Mouse (Mus musculus) spleen, adult 2 months (tissue): ENCODE results near the gene Iffo2. TPM values are rescaled to one million over a fixed set of nuclear protein-coding genes. Genes with fewer than 3 reads are reported as not detected.
A peak's percentile ranks its signal among the peaks of the same experiment; 100 is the strongest.

Source experiments
- DNase-seq, 2 experiments: peaks; one replicate each; pipeline versions ENCODE4 v3.0.0 to v3.0.0-alpha.2; 2012 to 2021; ENCODE audit warnings: low spot score in 2 of 2, low read depth in 1 of 2
- H3K27ac ChIP-seq: fragments of 200-500 bp; 2 replicates; pipeline ENCODE4 v1.5.1; 2012; ENCODE audit warnings: low read length, inconsistent platforms; ENCODE audit not compliant: insufficient read depth
- H3K27me3 ChIP-seq: fragments of 200-500 bp; 2 replicates; pipeline ENCODE4 v1.6.1; 2012; ENCODE audit warnings: mild to moderate bottlenecking, moderate library complexity, low read length, inconsistent platforms; ENCODE audit not compliant: control insufficient read depth, insufficient read depth
- H3K36me3 ChIP-seq: fragments of 200-500 bp; 2 replicates; pipeline ENCODE4 v1.6.1; 2012; ENCODE audit warnings: mild to moderate bottlenecking, low read length, inconsistent platforms; ENCODE audit not compliant: control insufficient read depth, insufficient read depth
- H3K4me1 ChIP-seq: fragments of 200-500 bp; 2 replicates; pipeline ENCODE4 v1.6.1; 2011; ENCODE audit warnings: inconsistent platforms; ENCODE audit not compliant: control insufficient read depth, insufficient read depth, insufficient read length
- H3K4me3 ChIP-seq: fragments of 200-500 bp; 2 replicates; pipeline ENCODE4 v1.5.1; 2011; ENCODE audit warnings: mild to moderate bottlenecking, inconsistent platforms; ENCODE audit not compliant: insufficient read depth, insufficient read length; ENCODE audit errors: extremely low read depth
- CTCF ChIP-seq: fragments of 200-500 bp; IDR thresholded peaks from 2 replicates; pipeline ENCODE4 v1.5.1; 2011; ENCODE audit warnings: mild to moderate bottlenecking, inconsistent platforms; ENCODE audit not compliant: insufficient read depth, insufficient read length, insufficient replicate concordance; ENCODE audit errors: extremely low read depth
- POLR2A ChIP-seq: fragments of 200-500 bp; IDR thresholded peaks from 2 replicates; pipeline ENCODE4 v1.6.1; 2011; ENCODE audit warnings: low read depth, low read length, inconsistent platforms
- WGBS: fragments of 180-500 bp; shearing (Covaris S2); methylation state at CpG from one replicate; pipeline ENCODE4 v1.1.7; 2018; 5-methylcytosine and 5-hydroxymethylcytosine counted together
- polyA plus RNA-seq: library from polyadenylated mRNA; depleted of rRNA; stranded (reverse); fragments of >200 nt; gene quantifications from 2 replicates; pipeline ENCODE4 v1.2.3, GENCODE M21; 2012

Gene Iffo2
- polyA plus RNA-seq, 1 experiment = 3.5 TPM

DNA sequence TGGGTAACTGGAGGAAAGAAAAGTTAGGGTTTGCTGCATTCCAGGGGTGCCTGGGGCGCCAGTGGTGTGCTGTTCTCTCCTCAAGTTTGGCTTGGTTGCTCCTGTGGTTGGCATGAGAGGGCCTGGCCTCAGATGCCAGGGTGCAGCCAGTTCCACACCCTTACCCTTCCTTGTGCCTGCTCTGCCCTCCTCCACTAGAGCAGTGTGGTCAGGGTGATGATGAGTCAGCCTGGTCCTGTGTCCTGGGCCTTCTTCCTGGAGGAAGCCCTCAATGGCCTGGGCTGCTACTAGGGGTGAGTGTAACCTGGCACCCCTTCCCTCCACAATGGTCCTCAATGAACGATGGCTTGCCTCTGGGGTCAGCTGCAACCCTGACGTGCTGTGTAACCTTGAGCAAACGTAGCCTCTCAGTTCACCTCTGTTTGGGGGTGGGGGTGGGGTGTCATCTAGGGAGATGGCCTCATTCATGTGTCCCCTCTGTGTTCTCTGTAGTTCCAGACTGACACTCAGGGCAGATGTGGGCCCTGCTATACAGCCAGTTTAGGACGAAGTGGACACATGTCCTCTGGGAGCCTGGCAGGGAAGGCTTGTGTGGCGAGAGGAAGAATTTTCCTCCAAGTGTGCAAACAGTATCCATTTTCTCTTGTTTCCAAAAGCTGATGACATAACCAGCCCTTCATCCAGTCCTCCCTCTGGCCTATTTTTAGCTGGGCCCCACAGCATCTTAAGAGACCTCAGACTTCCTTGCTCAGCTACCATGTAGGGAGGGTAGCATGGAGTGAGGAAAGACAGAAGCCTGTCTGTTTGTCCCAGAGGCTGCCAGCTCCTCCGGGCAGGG, 71.4 kb downstream of the Iffo2 start:
- no peak for DNase-seq
- WGBS = 68% methylated on average over 7 of the region's 7 CpGs
- no peaks in the 10 kb centered on the region for H3K27me3 ChIP-seq
- H3K36me3 ChIP-seq = no peaks in the 10 kb centered on the region
- peaks cover 27% of the 10 kb centered on the region for H3K4me1 ChIP-seq
- H3K27ac ChIP-seq = peak overlapping the region; percentile 20; the same call in 1 of the 2 replicates
- TF ChIP-seq CTCF = no peak
- TF ChIP-seq POLR2A = no peak
- H3K4me3 ChIP-seq = no peak overlapping the region

DNA sequence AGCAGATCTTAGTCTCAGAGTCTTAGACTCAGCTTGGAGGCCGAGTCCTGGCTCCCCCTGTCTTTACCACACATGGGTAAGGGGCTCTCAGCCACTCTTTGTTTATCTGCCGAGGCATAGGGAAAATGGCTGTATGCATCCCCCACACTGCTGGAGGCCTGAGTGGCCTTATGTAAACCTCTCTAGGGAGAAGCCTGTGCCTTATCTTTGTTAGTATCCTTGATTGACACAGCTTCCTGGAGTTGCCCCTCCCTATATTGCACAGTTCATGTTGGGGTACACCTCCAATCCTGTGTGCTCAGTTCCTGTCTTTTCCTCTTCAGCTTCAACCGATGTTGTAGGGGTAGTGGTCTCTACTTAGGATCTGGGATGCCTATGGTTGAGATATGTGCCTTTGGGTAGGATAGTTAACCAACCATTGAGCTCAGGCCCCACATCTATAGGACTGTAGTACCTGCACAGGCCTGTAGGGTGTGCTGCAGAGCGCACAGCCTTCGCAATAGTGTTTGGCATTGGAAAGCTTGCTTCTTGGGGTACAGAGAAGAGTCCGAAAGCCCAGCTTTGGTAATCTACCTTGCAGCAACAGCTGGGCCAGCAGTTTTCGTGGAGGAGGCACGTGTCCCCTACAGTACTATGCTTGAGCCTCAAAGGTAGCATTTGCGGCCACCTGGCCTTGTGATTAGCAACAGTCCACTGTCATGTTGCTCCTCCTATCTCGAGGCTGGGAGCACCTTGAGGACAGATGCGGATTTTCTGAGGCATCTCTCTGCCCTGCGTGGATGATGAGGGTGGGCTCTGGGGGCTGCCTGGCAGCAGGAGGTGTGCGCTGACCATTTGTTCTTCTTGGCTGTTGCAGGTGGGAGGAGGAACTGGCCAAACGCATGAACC, 72.3 kb downstream of the Iffo2 start, which contains the start of gene Gm21969:
Gm21969 (plus strand) TSS at position 830 of the 888 bp plus-strand sequence.
- Histone ChIP-seq H3K4me3 (no peak within 1 kb of the TSS), H3K36me3 (no peaks in the 10 kb centered on the region), H3K4me1 (peaks cover 23% of the 10 kb centered on the region), H3K27me3 (no peaks in the 10 kb centered on the region), H3K27ac (no peak within 1 kb of the TSS)
- 49% methylated on average over 14 of the region's 14 CpGs for WGBS
- peak in 1 of 2 experiments; percentile 56 for DNase-seq
- TF ChIP-seq CTCF = peak; percentile 79; the same call in 1 of the 2 replicates
- TF ChIP-seq POLR2A = no peak

DNA sequence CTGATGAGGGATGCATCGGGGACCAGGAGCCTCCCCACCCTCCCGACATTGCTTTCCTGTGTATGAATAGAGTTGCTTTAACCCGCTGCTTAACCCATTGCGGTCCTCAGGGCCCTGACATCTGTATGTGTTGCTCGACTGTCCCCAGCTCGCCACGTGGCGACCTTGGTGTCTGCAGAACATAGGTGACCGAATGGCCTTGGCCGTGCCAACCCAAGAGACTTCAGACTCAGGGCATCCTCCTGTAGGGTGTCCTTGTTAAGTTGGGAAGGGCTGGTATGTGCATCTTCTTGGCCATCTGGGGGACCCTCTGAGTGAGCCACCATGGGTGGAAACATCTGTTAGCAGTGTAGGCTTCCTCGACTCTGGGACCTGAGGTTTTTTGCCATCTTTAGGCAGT, 74.9 kb downstream of the Iffo2 start:
- peaks cover 10% of the 10 kb centered on the region; the same call in 1 of the 2 replicates for H3K4me1 ChIP-seq
- TF ChIP-seq POLR2A (no peak), CTCF (no peak)
- DNase-seq = no peak
- H3K27ac ChIP-seq = no peak overlapping the region
- no peak overlapping the region for H3K4me3 ChIP-seq
- 84% methylated on average over 11 of the region's 11 CpGs for WGBS
- no peaks in the 10 kb centered on the region for H3K27me3 ChIP-seq
- H3K36me3 ChIP-seq = no peaks in the 10 kb centered on the region

DNA sequence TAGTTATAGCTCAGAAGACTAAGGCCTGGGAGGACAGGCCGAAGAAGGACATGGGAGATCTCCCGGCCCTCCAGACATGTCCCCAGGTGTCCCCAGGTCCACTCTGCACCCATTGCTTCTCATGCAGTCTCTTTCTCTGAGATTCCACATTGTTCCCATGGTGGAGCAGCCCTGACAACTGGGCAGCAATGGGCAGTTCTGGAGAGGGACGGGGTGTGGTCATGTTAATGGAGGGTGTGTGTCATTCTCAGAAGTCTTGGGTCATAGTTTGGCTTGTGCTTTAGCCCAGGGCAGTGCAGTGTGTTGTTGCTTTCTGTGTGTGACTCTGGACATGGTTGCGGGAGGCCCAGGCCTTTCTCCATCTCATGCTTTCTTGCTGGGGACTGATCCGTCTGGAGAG, 76.4 kb downstream of the Iffo2 start:
- 90% methylated on average over 5 of the region's 5 CpGs for WGBS
- H3K27me3 ChIP-seq = no peaks in the 10 kb centered on the region
- DNase-seq = no peak

DNA sequence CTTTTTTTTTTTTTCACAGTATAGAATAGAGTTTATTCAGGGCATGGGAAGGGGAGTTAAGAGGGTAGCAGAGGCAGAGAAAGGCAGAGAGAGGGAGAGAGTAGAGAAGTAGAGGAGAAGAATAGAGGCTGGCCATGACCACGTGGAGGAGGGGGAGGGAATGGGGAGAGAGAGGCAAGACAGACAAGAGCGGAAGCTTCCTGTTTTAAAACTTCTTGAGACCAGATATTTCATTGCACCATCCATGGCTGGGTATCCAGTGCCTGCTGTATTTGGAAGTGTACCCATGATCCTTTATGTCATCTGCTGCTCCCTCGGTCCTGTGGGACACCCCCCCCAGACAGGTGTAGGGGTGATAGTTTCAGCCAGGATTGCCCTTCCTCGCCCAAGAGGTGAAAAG, 78.6 kb downstream of the Iffo2 start:
- H3K4me1 ChIP-seq = no peaks in the 10 kb centered on the region
- no peaks in the 10 kb centered on the region for H3K36me3 ChIP-seq
- no peak for DNase-seq
- no peaks in the 10 kb centered on the region for H3K27me3 ChIP-seq
- TF ChIP-seq CTCF = no peak
- TF ChIP-seq POLR2A = no peak
- WGBS = 49% methylated on average over 4 of the region's 4 CpGs
- no peak overlapping the region for H3K27ac ChIP-seq
- no peak overlapping the region for H3K4me3 ChIP-seq

More for the DNA sequence above, 76.4 kb downstream of the Iffo2 start:
- H3K4me1 ChIP-seq = peaks cover 7% of the 10 kb centered on the region; the same call in 1 of the 2 replicates
- TF ChIP-seq CTCF (no peak), POLR2A (no peak)
- H3K36me3 ChIP-seq = no peaks in the 10 kb centered on the region
- no peak overlapping the region for H3K4me3 ChIP-seq
- H3K27ac ChIP-seq = no peak overlapping the region

DNA sequence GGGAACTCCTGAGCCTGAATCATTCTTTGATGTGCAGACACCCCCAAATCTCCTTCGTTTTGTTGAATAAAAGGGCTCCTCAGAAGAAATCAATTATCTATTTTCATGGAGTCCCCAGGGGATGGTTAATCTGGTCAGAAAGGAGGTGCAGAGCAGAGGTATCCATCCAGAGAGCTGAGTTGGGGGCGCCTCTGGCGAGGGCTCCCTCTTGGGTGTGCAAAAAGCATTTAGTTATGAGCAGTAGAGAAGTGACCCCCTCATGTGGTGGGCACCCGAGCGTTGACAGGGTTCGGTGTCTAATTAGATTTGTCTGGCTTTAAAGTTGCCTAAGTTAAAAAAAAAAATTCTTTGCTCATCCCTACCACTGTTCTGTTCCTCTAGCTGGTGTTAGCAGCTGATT, 80.6 kb downstream of the Iffo2 start:
- Histone ChIP-seq H3K27ac (no peak overlapping the region), H3K36me3 (no peaks in the 10 kb centered on the region; the same call in 1 of the 2 replicates), H3K4me3 (no peak overlapping the region), H3K4me1 (peaks cover 3% of the 10 kb centered on the region; the same call in 1 of the 2 replicates), H3K27me3 (no peaks in the 10 kb centered on the region)
- 71% methylated on average over 6 of the region's 6 CpGs for WGBS
- no peak for DNase-seq
- no peak for TF ChIP-seq POLR2A
- TF ChIP-seq CTCF = no peak

DNA sequence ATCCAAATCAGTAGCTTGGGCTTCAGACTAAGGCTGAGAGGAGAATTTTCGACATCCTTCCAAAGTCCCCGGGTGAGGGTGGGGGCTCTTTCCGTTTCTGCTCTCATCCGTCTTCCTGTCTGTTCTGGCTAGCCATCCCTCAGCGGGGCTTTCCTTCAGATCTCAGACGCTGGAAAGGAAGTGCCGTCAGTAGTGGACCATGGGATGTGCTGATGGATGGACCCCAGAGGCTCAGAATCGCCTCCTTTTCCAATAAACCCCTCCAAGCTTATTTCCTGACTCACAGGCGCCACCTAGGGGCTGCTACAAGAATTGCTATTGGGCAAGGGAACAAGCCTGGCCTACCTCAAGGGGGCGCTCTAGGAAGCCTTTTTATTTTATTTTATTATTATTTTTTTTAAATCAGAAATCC, 81.2 kb downstream of the Iffo2 start:
- H3K4me3 ChIP-seq = no peak overlapping the region
- WGBS = 5% methylated on average over 10 of the region's 10 CpGs
- DNase-seq = peak in 1 of 2 experiments; percentile 47
- H3K36me3 ChIP-seq = no peaks in the 10 kb centered on the region; the same call in 1 of the 2 replicates
- TF ChIP-seq POLR2A (no peak), CTCF (peak; percentile 91; the same call in 1 of the 2 replicates)
- H3K4me1 ChIP-seq = peaks cover 4% of the 10 kb centered on the region; the same call in 1 of the 2 replicates
- no peaks in the 10 kb centered on the region for H3K27me3 ChIP-seq
- H3K27ac ChIP-seq = no peak overlapping the region
